Mouse (Mus musculus): ENCODE results near the gene Bahcc1. TPM values are rescaled to one million over a fixed set of nuclear protein-coding genes. Genes with fewer than 3 reads are reported as not detected.
A peak's percentile ranks its signal among the peaks of the same experiment; 100 is the strongest.

Gene Bahcc1
- total RNA-seq, 2 experiments from 2014 or later: 20.6 to 21.3 TPM

GRCm38 (mm10) chr11:120307132-120307413, 74.3 kb downstream of the Bahcc1 start:
- no peak overlapping the region for H3K4me3 ChIP-seq
- no peak for TF ChIP-seq CTCF (IDR thresholded peaks at IDR 0.05)
- no peak for DNase-seq (ENCODE audit: extremely low spot score in 1 of 2, low spot score in 2 of 2)
- H3K27ac ChIP-seq: no peak overlapping the region
- intact Hi-C loops (cut with DNase I): loop anchor here (1.0 to 10.0 kb wide), 5 partner anchors 66 to 292 kb away; no protein-coding TSS in a partner anchor

GRCm38 (mm10) chr11:120307566-120308430, 75.1 kb downstream of the Bahcc1 start:
- DNase-seq (ENCODE audit: extremely low spot score in 1 of 2, low spot score in 2 of 2): peak; percentile 95 to 98
- TF ChIP-seq CTCF (IDR thresholded peaks at IDR 0.05): peak; percentile 66
- intact Hi-C loops (cut with DNase I): loop anchor here (1.0 to 10.0 kb wide), 5 partner anchors 67 to 293 kb away; no protein-coding TSS in a partner anchor
- no peak overlapping the region for H3K27ac ChIP-seq
- H3K4me3 ChIP-seq: no peak overlapping the region

- no peak overlapping the region for H3K4me3 ChIP-seq
- peak in 1 of 2 experiments; percentile 6 for DNase-seq (ENCODE audit: extremely low spot score in 1 of 2, low spot score in 2 of 2)
- no peak overlapping the region for H3K27ac ChIP-seq
- intact Hi-C loops (cut with DNase I): loop anchor here (5.0 to 10.0 kb wide), 2 partner anchors 141 to 294 kb away; no protein-coding TSS in a partner anchor
- no peak for TF ChIP-seq CTCF (IDR thresholded peaks at IDR 0.05)
Observed at GRCm38 (mm10) chr11:120308441-120309320, 75.9 kb downstream of the Bahcc1 start.

- peak overlapping the region; percentile 56 for H3K4me3 ChIP-seq
- peak; percentile 89 to 92 for DNase-seq (ENCODE audit: extremely low spot score in 1 of 2, low spot score in 2 of 2)
- intact Hi-C loops (cut with DNase I): loop anchor here (5.0 kb wide), 1 partner anchor 36 kb away; the partner anchor contains the start of gene Actg1
- no peak for TF ChIP-seq CTCF (IDR thresholded peaks at IDR 0.05)
- H3K27ac ChIP-seq: peak overlapping the region; percentile 66
Observed at GRCm38 (mm10) chr11:120310813-120311312, 78.1 kb downstream of the Bahcc1 start.

GRCm38 (mm10) chr11:120311561-120311960, 78.8 kb downstream of the Bahcc1 start:
- Histone ChIP-seq H3K4me3 (peak overlapping the region; percentile 56), H3K27ac (no peak overlapping the region)
- DNase-seq (ENCODE audit: extremely low spot score in 1 of 2, low spot score in 2 of 2): peak in 1 of 2 experiments; percentile 9
- TF ChIP-seq CTCF (IDR thresholded peaks at IDR 0.05): no peak
- intact Hi-C loops (cut with DNase I): loop anchor here (5.0 kb wide), 1 partner anchor 36 kb away; the partner anchor contains the start of gene Actg1

- TF ChIP-seq CTCF (IDR thresholded peaks at IDR 0.05): no peak
- H3K4me3 ChIP-seq: no peak overlapping the region
- intact Hi-C loops (cut with DNase I): loop anchor here (5.0 kb wide), 1 partner anchor 35 kb away; the partner anchor contains the start of gene Actg1
- no peak for DNase-seq (ENCODE audit: extremely low spot score in 1 of 2, low spot score in 2 of 2)
- H3K27ac ChIP-seq: no peak overlapping the region
Observed at GRCm38 (mm10) chr11:120312069-120312468, 79.3 kb downstream of the Bahcc1 start.

- H3K27ac ChIP-seq: no peak overlapping the region; the same call in 1 of the 2 replicates
- DNase-seq (ENCODE audit: extremely low spot score in 1 of 2, low spot score in 2 of 2): no peak
- no peak for TF ChIP-seq CTCF (IDR thresholded peaks at IDR 0.05)
- intact Hi-C loops (cut with DNase I): loop anchor here (5.0 kb wide), 1 partner anchor 33 kb away; the partner anchor contains the start of gene Actg1
- H3K4me3 ChIP-seq: no peak overlapping the region
Observed at GRCm38 (mm10) chr11:120313906-120314685, 81.3 kb downstream of the Bahcc1 start.

GRCm38 (mm10) chr11:120314721-120315415, 82.1 kb downstream of the Bahcc1 start:
- no peak for DNase-seq (ENCODE audit: extremely low spot score in 1 of 2, low spot score in 2 of 2)
- intact Hi-C loops (cut with DNase I): loop anchor here (5.0 kb wide), 1 partner anchor 32 kb away; the partner anchor contains the start of gene Actg1
- H3K27ac ChIP-seq: peak overlapping the region; percentile 96

GRCm38 (mm10) chr11:120315416-120315761, 82.6 kb downstream of the Bahcc1 start:
- no peak for TF ChIP-seq CTCF (IDR thresholded peaks at IDR 0.05)
- Histone ChIP-seq H3K4me3 (0 out of 2 replicates have a peak overlapping the region, but pooled peaks have one; percentile 23), H3K27ac (peak overlapping the region; percentile 96)
- peak; percentile 46 to 51 for DNase-seq (ENCODE audit: extremely low spot score in 1 of 2, low spot score in 2 of 2)
- intact Hi-C loops (cut with DNase I): no loop called here

More at GRCm38 (mm10) chr11:120314721-120315415, 82.1 kb downstream of the Bahcc1 start:
- no peak for TF ChIP-seq CTCF (IDR thresholded peaks at IDR 0.05)
- H3K4me3 ChIP-seq: no peak overlapping the region

Data from left cerebral cortex, adult 2 months (tissue).